Mouse (Mus musculus) urinary bladder, postnatal 36 days (tissue): ENCODE data around the gene Fzr1.

Experiments
- DNase-seq, 2 experiments: peaks; one replicate each; pipeline ENCODE4 v3.0.0; 2022; ENCODE audit warnings: low spot score in 2 of 2, mixed read lengths in 1 of 2

Fzr1 gene

DNA sequence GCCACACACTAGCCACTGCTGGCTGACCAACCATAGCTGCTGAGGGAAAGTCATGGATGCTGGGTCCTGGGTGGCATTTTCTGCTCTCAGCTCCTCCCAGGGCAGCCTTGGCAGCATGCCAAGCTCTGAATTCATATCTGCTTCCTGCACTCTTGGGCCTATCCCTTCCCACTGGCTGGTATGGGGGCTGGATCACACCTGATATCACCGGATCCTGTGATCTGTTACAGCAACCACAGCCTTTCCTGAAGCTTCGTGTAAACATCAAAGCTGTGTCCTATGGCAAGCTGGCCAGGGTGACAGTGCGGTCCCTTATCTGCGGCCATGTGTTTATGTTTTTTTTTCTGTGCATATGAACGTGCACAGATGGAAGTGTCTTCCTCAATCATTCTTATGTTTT, 3.7 kb upstream of the Fzr1 start:
- no peak for DNase-seq

DNA sequence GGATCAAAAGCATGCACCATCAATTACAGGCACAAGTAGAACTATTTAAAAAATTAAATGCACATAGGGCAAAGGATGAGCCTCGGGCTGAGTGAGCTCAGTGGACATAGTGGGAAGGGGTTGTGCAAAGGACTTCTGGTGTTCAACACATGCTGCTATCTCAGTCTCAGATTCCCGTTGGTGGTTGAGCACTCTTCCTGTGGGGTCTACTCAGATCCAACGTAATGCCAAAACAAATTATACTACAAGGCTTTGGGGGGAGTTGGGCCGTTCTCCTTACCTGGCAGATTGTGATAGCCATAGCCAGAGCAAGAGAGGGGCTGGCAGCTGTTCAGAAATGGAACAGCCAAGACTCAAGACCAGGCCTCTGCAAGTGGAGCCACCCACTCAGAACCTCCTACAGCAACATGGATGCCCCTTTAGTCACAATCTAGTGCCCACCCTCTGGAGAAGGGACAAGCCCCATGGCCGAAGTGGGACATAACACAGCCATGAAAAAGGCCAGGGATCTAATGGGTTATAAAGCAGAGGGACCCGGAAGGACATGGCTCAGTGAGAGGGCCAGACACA, 1.6 kb upstream of the Fzr1 start:
- no peak for DNase-seq

DNA sequence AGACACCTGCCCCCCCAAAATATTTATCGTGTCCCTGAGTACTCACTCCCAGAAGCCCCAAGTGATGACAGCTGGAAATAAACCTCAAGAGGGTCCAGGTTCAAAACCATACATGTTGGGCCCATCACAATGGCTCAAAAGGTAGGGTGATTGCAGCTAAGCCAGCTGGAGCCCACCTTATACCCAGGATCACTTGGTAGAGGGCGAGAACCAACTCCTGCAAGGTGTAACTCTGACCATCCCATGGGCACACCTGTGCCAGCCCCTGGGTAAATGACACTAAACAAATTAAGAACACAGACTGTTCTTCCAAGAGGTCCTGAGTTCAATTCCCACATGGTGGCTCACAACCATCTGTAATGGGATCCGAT, 852 bp upstream of the Fzr1 start:
- no peak for DNase-seq

DNA sequence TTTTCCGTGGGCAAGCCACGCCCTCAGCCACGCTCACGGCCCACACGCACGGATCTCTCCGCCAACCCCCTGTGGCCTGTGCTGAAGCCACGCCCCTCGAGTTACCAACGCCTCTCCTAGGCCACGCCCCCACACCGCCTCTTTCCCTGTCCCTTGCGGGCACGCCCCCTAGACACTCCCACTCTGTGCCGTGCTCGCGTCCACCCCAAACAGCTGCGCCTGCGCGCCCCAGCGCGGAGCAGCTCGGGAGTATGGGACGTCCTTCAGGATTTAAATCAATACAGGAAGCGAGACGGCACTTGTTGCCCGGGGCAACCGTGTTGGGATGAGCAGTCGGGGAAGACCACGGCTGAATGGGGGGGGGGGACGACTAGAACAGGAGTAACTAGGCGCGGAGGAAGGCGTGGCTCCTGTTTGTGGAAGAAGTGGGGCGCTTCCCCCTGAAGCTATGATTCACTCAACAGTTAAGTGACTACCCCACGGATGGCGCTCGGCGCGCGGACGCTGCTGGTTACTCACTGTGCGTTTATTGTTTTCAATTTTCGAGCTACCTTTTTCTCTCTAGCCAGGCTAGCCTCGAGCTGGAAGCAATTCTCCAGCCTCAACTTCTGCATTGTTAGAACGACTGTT, 352 bp upstream of the Fzr1 start:
- peak; percentile 100 for DNase-seq

DNA sequence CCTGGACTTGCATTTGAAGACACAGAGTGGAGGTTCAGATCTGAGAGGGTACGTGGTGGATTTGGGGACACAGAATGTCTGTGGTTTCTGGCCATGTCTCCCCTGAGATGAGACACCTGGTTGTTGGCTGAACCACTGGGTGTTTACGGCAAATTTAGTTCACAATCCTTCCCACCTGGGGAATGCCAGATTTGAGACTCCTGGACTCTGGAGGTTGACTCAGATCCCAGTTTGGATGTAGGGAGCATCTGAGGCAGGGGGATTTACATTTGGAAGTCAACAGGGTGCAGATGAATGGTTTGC, 1.0 kb downstream of the Fzr1 start:
- no peak for DNase-seq

DNA sequence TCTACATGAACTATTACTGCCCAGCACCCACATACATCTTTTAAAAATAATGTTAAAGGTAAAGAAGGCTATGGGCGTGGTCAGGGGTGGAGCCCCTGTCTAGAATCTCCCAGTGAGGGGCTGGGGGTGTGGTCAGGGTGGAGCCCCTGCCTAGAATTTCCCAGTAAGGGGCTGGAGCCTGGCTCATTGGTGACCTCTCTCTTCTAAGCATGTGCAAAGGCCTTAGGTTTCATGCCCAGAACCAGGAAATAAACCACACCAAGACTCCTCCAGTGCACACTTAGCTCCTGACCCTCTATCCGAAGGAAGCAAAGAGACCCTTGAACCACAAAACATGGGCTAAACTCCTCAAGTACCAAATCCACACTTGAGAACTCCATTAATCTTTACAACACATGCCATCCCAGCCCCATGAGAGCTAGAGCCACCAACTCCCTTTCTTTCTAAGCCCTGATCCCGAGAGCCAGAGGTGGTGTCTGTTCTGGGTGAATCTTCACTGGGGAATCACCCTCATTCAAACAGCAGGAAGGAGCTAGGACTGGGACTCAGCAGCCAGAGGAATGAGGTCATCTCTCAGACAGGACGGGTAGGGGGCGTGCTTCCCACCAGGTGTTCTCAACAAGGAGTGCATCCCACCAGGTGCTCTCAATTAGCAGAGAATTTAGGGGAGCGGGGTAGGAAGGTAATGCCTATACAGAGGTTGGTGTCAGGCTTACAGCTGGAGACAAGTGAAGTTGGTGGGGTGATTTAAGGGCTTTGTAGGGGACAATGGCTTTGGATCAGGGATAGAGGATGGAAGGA, 1.6 kb downstream of the Fzr1 start:
- no peak for DNase-seq

DNA sequence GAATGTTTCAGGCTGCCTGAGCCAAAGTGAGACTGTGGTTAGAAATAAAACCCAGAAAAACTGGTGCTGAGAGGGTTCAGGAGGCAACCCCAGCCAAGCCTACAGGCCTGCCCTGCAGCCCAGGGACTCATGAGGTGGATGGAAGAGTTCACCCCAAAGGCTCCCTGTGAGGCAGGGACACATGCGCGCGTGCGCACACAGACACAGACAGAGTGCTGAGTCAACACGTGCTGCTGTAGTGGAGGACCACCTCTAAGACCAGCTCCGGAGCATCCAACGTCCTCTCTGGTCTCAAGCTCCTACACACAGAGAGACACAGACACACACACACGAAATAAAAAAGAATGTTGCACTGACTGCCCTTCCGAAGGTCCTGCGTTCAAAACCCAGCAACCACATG, 3.0 kb downstream of the Fzr1 start:
- DNase-seq, result no peak

DNA sequence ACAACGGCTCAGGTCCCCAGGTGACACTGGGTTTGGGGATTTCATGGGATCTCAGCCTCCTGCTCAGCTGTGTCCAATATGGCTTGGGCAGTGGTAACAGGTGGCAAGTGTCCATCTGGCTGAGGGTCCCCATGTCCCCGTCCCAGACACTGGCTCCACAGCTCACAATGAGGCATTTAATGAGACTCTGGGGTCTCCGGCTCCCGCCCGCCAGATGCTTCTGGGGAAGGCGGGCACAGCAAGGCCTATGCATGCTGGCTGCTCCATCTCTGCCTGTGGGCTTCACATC, 11.2 kb downstream of the Fzr1 start:
- DNase-seq, result no peak

DNA sequence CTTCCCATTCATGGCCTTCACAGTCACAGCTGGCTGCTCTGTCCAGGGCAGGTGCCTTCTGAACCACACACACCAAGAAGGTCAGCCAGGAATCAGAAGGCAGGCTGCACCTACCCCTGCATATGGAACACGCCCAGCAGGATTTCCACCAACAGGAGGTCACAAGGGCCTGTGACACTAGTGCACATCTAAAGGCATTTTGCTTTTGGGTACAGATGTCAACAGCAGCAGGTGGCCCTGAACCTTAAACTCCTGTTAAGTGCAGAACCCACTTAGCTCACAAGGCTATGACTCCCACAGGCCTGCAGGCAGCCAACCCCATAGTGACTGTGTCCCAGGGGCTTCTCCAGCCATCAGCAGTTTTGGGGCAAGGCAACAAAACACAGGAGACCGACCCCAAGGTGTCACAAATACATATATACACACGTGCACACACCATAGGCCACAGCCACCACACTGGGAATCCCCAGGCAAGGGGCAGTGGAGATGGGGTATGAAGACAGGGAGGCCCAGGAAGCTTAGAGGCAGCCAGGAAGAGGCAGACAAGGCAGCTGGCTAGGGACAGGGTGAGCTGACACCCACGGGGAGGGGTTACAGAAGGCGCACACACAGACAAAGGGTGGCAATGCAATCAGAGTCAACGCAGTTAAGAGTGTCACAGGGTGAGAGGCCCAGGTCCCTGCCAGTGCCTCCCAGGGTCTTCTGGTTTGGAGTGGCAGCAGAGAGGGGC, 11.7 kb downstream of the Fzr1 start:
- no peak for DNase-seq

DNA sequence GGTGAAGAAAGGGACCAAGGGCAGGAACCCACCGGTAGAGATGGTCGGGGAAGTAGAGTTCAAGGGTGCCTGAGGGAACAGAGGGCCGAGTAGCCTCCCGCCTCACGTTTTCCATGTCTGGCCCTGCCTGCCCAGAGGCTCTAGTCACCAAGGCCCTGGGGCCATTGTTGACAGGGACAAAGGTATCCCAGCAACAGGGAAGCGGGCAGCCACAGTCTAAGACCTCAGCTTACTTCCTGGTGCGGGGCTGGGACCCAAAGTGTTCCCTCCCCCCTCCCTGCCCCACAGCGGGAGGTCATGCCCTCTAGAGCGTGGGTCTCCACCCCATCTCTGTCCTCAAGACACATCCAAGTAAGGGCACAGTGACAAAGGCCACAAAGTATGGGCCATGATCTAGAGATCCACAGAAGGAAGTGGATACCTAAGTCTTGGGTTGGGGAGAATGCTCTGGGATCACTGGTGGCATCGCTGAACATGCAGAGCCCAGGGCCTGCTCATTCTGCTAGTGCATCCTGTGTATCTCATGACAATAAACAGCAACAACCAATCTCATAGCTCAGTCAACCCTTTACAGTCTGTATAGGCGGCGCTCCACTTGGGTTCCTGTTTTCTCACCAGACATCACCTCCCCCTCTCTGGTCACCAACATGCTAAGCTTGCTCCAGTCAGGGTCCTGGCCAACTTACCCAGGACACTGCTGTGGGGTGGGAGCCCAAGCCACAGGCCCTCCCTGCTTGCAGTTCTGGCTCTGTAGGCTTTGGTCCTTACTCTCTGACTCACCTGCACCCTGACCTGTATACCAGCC, 12.4 kb downstream of the Fzr1 start, which contains the start of gene 4930404N11Rik:
Gene 4930404N11Rik (minus strand): TSS at position 145 of the 805 bp plus-strand sequence.
- no peak for DNase-seq

DNA sequence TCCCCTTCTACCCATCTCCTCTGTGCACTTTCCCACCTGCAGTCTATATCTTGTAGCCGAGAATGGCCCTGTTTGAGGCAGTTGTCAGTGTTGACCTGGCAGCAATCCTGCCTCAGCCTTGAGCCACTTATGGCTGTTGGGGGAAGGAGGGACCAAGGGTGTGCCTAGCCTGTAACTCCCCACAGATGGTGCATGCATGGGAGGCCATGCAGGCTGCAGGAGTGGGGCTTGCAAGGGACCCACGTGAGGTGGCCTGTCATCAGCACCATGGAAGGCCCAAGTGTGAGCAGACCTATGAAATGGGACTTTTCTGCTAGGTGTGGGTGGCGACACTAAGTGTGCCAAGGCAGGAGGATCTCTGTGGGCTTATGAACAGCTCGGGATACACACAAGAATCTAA, 13.2 kb downstream of the Fzr1 start:
- no peak for DNase-seq

DNA sequence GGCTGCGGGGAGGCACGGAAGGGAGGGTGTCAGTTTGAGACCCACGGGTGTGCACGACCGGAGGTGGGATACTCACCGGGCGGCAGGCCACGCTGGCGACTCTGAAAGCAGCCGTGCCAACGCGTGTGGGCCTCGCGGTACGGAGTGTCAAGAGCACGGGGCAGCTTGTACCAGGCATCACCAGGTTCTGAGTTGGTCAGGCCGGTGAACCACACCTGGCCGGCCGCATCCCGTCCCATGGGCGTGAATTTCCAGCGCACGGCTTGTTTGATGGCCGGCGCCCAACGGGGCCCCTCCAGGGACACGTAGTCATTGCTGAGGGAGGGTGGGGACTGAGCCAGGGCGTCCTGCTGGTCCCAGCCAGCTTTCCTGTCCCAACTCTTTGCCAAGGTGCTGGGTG, 13.7 kb downstream of the Fzr1 start:
- DNase-seq, result no peak

DNA sequence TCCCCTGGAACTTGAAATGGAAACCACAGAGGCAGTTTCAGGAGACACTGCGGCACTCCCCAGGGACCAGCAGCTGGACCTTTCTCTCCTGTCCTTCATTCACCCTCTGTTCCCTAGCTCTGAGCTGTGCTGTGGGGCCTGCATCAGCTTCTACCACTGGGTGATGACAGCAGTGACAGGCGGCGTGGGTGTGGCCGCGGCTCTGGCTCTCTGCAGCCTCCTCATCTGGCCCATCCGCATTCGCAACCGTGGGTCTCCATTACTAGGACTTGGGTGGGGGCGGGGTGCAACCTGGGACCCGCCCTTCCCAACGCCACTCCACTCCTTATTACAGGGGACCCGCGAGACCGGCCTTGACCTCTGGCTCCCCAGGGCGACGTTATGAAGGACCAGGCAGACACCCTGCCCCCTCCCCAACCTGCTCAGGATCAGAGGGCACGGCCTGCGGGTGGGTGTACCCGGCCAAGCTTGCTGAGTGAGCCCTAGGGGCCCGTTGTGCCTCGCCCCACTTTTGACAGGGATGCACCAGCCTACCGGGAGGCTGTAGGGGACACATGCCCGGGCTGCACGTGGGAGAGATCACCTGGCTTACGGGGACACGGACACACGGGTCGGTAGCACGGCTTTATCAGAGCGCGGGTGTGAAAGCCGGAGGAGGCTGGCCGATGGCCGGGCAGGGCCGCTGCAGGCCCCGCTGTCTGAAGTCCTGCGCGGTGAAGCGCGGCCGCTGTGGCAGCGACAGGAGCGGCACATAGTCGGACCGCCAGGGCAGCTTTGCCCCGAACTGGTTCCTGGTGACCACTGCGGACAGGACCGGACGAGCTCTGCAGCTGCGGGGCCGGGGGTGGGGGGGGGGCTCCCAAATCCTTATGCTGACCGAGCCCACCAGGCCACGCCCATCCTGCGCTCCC, 14.6 kb downstream of the Fzr1 start:
- no peak for DNase-seq

DNA sequence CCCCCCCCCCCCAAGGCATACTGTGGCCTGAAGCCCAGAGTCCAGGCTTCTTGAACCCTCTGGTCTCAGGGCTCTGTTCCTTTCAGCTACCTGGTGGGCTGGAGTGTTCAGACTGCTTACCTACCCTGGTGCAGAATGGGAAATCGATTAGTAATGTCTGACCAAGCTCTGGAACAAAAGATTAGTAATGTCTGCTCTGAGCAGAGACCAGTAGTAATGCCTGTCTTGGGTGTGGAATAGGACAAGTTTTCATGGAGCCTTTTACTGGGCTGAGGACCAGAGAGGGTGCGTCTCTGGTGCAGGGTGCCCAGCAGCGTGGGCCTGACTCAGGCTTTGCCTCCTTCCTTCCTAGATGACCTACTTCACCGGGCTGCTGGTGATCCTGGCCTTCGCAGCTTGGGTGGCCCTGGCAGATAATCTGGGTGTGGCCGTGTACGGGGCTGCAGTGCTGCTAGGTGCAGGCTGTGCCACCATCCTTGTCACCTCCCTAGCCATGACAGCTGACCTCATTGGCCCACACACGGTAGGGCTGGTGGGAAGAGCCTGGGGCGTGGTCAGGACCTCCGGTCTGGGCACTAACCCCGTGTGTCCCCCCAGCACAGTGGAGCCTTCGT, 15.9 kb downstream of the Fzr1 start:
- DNase-seq, result no peak

DNA sequence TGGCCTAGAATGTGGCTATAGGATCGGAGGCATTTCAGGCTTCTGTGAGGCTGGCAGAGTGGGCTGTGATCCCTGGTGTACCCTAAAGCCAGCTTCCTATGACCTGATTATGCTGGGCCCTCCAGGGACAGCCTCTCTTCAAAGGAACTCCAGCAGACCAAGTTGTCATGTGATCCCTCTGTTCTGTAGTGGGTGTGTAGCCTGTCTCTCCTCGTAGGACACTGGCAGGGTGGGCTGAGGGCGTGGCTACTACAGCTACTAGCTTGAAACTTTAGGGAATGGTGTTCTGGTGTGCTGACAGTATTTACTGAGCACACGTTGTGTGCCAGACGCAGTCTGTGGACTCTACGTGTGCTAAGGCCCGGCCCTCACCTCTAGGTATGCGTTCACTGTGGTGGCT, 17.6 kb downstream of the Fzr1 start:
- DNase-seq, result no peak

DNA sequence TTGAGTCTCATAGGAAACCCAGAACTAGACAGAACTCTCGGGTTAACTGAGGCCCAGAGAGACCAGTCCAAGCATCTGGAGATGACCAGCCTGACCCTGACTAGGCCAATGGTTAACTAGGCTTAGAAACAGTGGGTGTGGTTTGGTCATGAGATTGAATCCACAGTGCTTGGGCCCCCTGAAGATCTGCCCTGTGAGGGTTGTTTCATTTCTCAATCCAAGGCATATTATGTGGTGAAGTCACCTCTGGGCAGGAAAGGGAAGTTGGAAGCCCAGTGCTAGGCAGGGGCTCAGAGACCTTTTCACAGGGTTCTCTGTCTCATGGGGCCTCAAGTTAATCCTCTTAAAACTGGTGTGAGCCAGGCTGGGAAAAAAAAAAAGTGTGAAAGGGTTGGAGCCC, 19.5 kb downstream of the Fzr1 start:
- DNase-seq, result no peak

DNA sequence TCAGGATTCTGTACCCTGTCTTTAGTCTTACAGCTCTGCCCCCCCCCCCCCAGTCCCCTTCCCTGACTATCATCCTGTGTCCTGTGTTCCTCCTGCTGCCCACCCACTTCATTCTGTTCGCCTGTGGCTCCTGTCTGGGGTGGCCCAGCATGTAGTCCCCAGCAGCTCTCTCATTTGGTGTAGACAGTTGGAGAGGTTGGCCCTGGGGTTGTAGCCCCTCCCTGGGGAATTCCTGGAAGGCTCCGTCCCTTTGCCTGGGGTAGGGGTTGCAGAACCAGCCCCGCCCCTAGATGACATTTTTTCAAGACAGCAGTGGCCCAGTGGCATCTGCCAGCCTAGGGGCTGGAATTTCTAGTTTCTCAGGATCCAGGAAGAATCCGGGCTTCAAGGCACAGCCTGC, 20.1 kb downstream of the Fzr1 start:
- no peak for DNase-seq

DNA sequence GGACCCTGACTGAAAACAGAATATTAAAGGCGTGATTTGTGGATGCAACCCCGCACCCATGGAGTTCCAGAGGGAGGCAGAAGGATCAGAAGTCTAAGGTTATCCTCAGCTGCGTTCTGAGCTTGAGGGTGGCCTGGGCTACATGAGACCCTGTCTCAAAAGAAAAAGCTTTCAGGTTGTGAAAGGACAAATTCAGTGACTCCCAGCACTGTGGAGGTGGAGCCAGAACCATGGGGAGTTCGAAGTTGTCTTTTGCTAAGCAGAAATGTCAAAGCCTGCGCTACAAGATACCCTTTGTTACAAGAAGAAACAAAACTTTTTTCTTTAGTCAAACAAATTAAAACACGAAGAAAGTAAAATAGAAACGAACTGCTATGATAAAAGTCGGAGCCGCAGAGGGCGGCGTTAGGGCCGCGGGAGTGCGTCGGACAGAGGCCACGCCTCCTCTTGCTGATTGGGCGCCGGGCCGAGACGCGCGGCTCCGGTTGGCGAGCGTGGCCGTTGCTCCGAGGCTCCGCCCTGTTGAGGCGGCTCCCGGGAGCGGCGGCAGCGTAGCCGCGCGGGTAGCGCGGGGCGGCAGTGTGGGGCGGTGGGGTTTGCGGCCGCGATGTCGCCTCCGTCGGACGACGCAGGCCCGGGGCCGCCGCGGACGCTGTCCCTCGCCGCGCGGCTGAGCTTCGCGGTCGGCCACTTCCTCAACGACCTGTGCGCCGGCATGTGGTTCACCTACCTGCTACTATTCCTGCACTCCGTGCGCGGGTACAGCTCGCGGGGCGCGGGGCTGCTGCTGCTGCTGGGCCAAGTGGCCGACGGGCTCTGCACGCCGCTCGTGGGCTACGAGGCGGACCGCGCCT, 21.1 kb downstream of the Fzr1 start, which contains the start of gene Mfsd12:
Gene Mfsd12 (plus strand): TSS at position 501 of the 854 bp plus-strand sequence.
- DNase-seq, result peak; percentile 78 to 90

DNA sequence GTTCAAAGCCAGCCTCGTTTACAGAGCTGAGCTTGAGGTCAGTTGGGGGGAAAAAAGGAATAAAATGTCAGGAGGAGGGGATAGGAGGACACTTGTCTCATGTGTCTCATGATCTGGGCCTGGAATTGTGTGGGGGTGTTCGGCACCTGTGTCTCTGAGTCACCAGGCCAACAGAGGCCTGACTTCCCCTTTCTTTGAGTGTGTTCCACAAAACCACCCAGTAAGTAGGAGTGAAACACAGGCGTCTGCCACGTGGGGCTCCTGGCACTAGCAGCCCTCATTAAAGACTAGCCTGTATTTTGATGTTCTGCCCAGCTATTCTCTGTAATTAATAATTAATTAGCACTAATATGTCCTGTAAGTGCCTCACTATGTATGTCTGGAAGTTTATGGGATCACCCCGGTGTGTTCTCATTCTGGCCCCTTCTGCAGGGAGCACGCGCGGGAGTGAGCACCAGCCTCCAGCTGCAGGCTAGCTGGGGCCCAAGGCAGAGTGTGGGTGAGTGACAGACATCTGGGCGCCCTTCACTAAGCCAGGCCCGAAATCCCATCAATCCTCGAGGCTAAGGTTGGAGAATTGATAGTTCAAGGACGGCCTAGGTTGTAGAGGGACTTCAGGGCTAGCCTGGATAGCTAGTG, 21.8 kb downstream of the Fzr1 start:
- DNase-seq, result no peak
